ENCODE assay signal across 19 mouse cellular contexts in the genomic region with DNA sequence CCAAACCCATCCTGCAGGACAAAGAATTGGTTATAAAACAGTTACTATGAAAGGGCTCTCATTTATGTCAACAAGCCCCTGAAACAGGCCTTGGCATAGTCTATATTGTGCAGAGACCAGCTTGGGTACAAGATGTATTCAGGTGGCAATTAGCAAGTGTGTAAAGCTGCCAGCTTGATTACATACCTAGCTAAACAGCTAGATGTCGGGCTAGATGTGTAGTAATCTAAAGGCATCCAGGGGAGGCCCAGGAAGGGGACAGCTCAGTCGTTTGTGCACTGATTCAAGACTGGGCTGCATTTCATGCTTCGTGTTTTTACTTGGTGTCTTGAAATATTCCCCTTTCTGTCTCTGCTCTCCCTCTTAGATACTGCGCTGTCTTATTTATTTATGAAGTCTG. TPM values are rescaled to one million over a fixed set of nuclear protein-coding genes. Genes with fewer than 3 reads are reported as not detected.
A peak's percentile ranks its signal among the peaks of the same experiment; 100 is the strongest.
DNase-seq lines count a peak whose midpoint lies in the region; ATAC-seq and TF ChIP-seq lines count a peak whose summit lies in the region.
"Had no signal": no experiment of that assay in that cellular context is flagged by ENCODE, and none has a peak within 500 bp of the region (broad histone marks: within the 10 kb centered on the region; RNA-seq: fewer than 3 reads in every experiment).

No protein-coding gene starts in this region.

- no peaks in the 10 kb centered on the region for H3K36me3 ChIP-seq in intestine, postnatal 0 days (ENCODE audit: control insufficient read depth, insufficient read depth)
- H3K36me3 ChIP-seq in intestine, embryonic 16.5 days (ENCODE audit: control insufficient read depth, insufficient read depth, low read length), result no peaks in the 10 kb centered on the region
- no peaks in the 10 kb centered on the region for H3K36me3 ChIP-seq in midbrain, embryonic 14.5 days (ENCODE audit: control insufficient read depth, insufficient read depth, low read length)
- H3K36me3 ChIP-seq: heart, embryonic 12.5 days; hindbrain, embryonic 10.5 days had no signal

- peak; percentile 12 for DNase-seq in retina, embryonic 14.5 days (ENCODE audit: low spot score)
- no peak for DNase-seq in retina, postnatal 1 day
- no peak for DNase-seq in midbrain, embryonic 14.5 days
- DNase-seq in embryo, embryonic 10.5 days (ENCODE audit: low spot score), result no peak
- no peak for DNase-seq in spleen, adult 18-20 months
- DNase-seq: adrenal gland, postnatal 14 days; cerebellum, adult 18-20 months; cerebellum, adult 9-11 months; cerebellum, postnatal 36 days; forebrain, postnatal 0 days; gastrocnemius, adult 2 months; gastrocnemius, postnatal 25 days had no signal

- no peak overlapping the region for H3K27ac ChIP-seq in intestine, postnatal 0 days (ENCODE audit: low read depth, low read length)
- H3K27ac ChIP-seq in intestine, embryonic 16.5 days (ENCODE audit: low read length), result no peak overlapping the region
- peak overlapping the region; percentile 71 for H3K27ac ChIP-seq in midbrain, embryonic 14.5 days (replicated peaks; ENCODE audit: low read depth, low read length)
- H3K27ac ChIP-seq: hindbrain, embryonic 14.5 days had no signal

- no peaks in the 10 kb centered on the region for H3K27me3 ChIP-seq in intestine, postnatal 0 days (replicated peaks; ENCODE audit: control insufficient read depth, insufficient read depth, low read length)
- H3K27me3 ChIP-seq in intestine, embryonic 16.5 days (replicated peaks; ENCODE audit: control insufficient read depth, insufficient read depth, low read length), result no peaks in the 10 kb centered on the region
- no peaks in the 10 kb centered on the region for H3K27me3 ChIP-seq in midbrain, embryonic 14.5 days (ENCODE audit: control insufficient read depth, insufficient read depth, low read length)
- H3K27me3 ChIP-seq: heart, embryonic 12.5 days; Patski had no signal

- WGBS in intestine, postnatal 0 days, result 43% methylated on average over 4 of the region's 4 CpGs
- WGBS in intestine, embryonic 16.5 days, result 40% methylated on average over 4 of the region's 4 CpGs
- 26% methylated on average over 4 of the region's 4 CpGs for WGBS in midbrain, embryonic 14.5 days

- H3K9ac ChIP-seq in intestine, postnatal 0 days (ENCODE audit: low read depth, low read length), result no peak overlapping the region
- H3K9ac ChIP-seq in intestine, embryonic 16.5 days (ENCODE audit: low read depth, low read length), result no peak overlapping the region
- no peak overlapping the region for H3K9ac ChIP-seq in midbrain, embryonic 14.5 days (replicated peaks; ENCODE audit: low read length)
- H3K9ac ChIP-seq: forebrain, postnatal 0 days; heart, embryonic 12.5 days; hindbrain, embryonic 14.5 days had no signal

- H3K4me1 ChIP-seq in intestine, postnatal 0 days (replicated peaks; ENCODE audit: control insufficient read depth, insufficient read depth, low read length), result 0 out of 2 replicates have a peak, but pooled peaks cover 4% of the 10 kb centered on the region
- H3K4me1 ChIP-seq in intestine, embryonic 16.5 days (ENCODE audit: control insufficient read depth, insufficient read depth, low read length), result peaks cover 18% of the 10 kb centered on the region
- peaks cover 14% of the 10 kb centered on the region for H3K4me1 ChIP-seq in midbrain, embryonic 14.5 days (ENCODE audit: control insufficient read depth, insufficient read depth, low read length)

- ATAC-seq in intestine, postnatal 0 days, result no peak
- no peak for ATAC-seq in intestine, embryonic 16.5 days
- ATAC-seq in midbrain, embryonic 14.5 days (ENCODE audit: low FRiP score, low TSS enrichment), result no peak
- ATAC-seq: activated CD4-positive, CD25-positive, alpha-beta regulatory T cell, adult 4 months; forebrain, postnatal 0 days; Patski had no signal

- 0 out of 2 replicates have a peak, but pooled peaks have one; percentile 11 for TF ChIP-seq CTCF in intestine, postnatal 0 days (IDR thresholded peaks at IDR 0.05; ENCODE audit: low read depth)

- H3K4me3 ChIP-seq in intestine, postnatal 0 days (ENCODE audit: low read depth, low read length), result no peak overlapping the region
- H3K4me3 ChIP-seq in intestine, embryonic 16.5 days (ENCODE audit: low read length), result no peak overlapping the region
- no peak overlapping the region for H3K4me3 ChIP-seq in midbrain, embryonic 14.5 days (replicated peaks; ENCODE audit: low read depth, low read length)
- H3K4me3 ChIP-seq: gastrocnemius, adult 2 months; heart, embryonic 12.5 days; hindbrain, embryonic 10.5 days had no signal

- H3K4me2 ChIP-seq in intestine, postnatal 0 days (replicated peaks; ENCODE audit: low read depth), result no peak overlapping the region
- H3K4me2 ChIP-seq in intestine, embryonic 16.5 days (ENCODE audit: low read depth, low read length), result no peak overlapping the region
- H3K4me2 ChIP-seq in midbrain, embryonic 14.5 days (ENCODE audit: low read length), result no peak overlapping the region
- H3K4me2 ChIP-seq: hindbrain, embryonic 14.5 days had no signal

- no peaks in the 10 kb centered on the region for H3K9me3 ChIP-seq in intestine, postnatal 0 days (ENCODE audit: control insufficient read depth)
- H3K9me3 ChIP-seq in intestine, embryonic 16.5 days (ENCODE audit: control insufficient read depth, low read length), result no peaks in the 10 kb centered on the region
- H3K9me3 ChIP-seq in midbrain, embryonic 14.5 days (ENCODE audit: control insufficient read depth, low read length), result no peaks in the 10 kb centered on the region
- H3K9me3 ChIP-seq: heart, embryonic 12.5 days; hindbrain, embryonic 10.5 days had no signal

RNA-seq across cellular contexts. Expression of gene Tcf7l2, which starts 1.9 kb away (rescaled TPM):
- polyA plus RNA-seq in intestine, postnatal 0 days (2015; fragmentation: Nextera tagmentation; extraction: Ambion mirVana), result 32.4 and 37.4 TPM in 2 replicates
- 57.1 and 58.4 TPM in 2 replicates for polyA plus RNA-seq in intestine, embryonic 16.5 days (2015; fragmentation: Nextera tagmentation; extraction: Ambion mirVana)
- 720 and 768 TPM in 2 replicates for polyA plus RNA-seq in midbrain, embryonic 14.5 days (2014; fragmentation: Nextera tagmentation; extraction: Ambion mirVana)

Comparison
In these comparisons a context has a peak if more than half of its experiments do, and no peak if none do; other contexts are left out.
1. RNA of gene Tcf7l2, which starts 1.9 kb away (polyA plus RNA-seq): 720 to 768 TPM in midbrain, embryonic 14.5 days; 57.1 to 58.4 TPM in intestine, embryonic 16.5 days and 32.4 to 37.4 TPM in intestine, postnatal 0 days; every median in the first group is over 10 times any median in the second.